Mouse (Mus musculus): ENCODE data around the gene Zc3h15. TPM values are rescaled to one million over a fixed set of nuclear protein-coding genes. Genes with fewer than 3 reads are reported as not detected.

Zc3h15 gene
- total RNA-seq (2018; cell fraction: chromatin; rRNA removed), result 100 to 1,000 TPM in 6 of 26 experiments, 10 to 100 TPM in 20; 58.3 to 135 (median 86.7) TPM
- total RNA-seq (2018; cell fraction: cytosol; rRNA removed), result 10 to 100 TPM; 54.9 to 88.6 (median 66.0) TPM
- 10 to 100 TPM; 43.9 to 98.5 (median 66.4) TPM for total RNA-seq (2018; cell fraction: nucleus; rRNA removed)
- polyA plus RNA-seq (2018), result 48.3 to 68.3 TPM (median 61.9 TPM) in 3 replicates

DNA sequence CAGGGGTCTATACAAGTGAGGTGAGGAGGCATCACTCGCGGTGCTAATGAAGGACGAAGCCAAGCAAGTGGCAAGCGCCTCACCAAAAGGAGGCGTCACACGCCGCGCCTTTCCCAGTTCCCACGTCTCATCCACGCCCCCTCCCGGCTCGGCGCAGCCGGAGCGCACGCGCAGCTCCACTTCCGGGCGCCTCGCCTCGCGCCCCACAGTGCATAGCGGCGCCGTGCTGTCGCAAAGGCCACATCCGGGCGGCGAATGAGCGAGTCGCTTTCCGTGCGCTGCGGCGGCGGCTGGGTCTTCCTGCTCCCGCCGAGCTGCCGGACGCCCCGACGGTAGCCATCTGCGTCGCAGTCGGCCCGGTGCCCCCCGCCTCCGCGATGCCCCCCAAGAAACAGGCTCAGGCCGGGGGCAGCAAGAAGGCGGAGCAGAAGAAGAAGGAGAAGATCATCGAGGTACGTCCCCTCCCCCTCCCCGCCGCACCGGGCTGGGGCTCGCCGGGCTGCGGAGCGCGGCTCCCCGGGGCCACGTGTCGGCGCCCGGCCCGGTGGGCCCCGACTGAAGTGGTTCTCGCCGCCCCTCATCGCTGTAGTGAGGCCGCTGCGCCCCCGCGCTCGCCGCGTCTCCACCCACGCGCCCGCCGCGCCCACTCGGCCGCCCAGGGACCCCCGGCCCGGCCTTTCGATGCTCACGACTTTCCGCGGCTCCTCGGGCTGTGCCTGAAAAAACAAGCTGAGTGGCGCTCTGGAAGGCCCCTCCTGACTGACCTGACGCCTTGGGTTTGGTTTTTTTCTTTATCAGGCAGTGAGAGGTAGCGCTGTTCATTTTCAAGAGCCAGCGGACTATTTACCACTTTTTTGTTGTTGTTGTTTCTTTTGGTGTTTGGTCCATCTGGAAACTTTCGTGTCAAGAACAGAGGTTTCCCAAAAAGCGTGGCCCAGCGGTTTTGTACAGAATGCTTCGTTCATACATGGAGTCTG lies at the start of gene Zc3h15:
Gene Zc3h15 (plus strand): TSS at position 160 of the 977 bp plus-strand sequence.
- Histone ChIP-seq H3K27ac (no peak within 1 kb of the TSS; the same call in 1 of the 2 replicates), H3K4me3 (ENCODE audit: inconsistent target) (peak within 1 kb of the TSS; percentile 66), H3K36me3 (ENCODE audit: inconsistent target) (no peaks in the 10 kb centered on the region), H3K79me2 (ENCODE audit: inconsistent target) (peaks cover 49% of the 10 kb centered on the region)
- WGBS (ENCODE audit: missing documents), result under 1% methylated on average over 91 of the region's 100 CpGs

DNA sequence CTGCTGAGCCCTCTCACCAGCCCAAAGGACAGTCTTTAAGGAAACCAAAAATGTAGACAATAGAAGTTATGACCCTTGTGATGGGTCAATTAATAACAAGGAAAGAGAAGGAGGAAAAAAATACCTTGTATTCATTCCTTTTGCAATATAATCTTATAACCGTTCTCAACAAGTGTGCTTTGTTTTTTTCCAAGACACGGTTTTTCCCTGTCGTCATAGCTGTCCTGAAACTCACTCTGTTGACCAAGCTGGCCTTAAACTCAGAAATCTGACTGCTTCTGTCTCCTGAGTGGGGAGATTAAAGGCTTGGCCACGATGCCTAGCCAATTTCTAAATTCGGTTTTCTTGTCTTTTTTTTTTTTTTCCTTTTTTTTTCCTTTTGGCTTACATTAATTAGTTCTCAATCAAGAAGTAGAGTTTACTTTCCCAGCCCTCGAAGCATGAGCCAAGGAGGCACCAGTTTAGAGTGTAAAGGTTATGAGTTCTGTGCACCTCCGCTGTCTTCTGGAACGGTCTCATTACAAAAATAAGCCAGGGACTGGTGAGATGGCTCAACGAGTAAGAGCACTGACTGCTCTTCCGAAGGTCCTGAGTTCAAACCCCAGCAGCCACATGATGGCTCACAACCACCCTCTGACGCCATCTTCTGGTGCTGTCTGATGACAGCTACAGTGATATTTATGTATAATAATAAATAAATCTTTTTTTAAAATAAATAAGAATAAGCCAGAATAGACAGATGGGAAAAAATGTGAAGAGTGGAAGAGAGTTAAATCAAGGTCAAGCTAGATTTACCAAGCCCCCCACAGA lies 23.5 kb upstream of the Zc3h15 start:
- Histone ChIP-seq H3K27ac (no peak overlapping the region), H3K79me2 (ENCODE audit: inconsistent target) (no peaks in the 10 kb centered on the region), H3K4me3 (ENCODE audit: inconsistent target) (no peak overlapping the region), H3K36me3 (ENCODE audit: inconsistent target) (no peaks in the 10 kb centered on the region)
- 93% methylated on average over 10 of the region's 11 CpGs for WGBS (ENCODE audit: missing documents)

DNA sequence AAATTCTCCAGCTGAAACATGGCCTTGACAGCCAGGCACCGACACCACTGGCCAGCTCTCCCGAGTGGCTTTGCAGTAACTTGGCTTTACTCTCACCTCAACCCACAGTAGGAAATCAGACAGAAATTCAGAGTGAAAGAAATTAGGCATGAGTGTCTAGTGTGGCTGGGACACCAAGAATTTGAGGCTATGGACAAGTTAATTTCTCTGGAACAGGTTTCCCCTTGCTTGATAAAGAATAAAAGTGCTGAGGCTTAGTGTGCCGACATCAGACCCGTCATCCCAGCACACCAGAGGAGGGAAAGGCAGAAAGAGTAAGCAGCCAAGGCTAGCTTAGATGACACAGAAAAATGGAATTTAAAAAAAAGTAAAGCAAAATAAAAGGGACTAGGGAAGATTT lies 22.7 kb upstream of the Zc3h15 start:
- no peaks in the 10 kb centered on the region for H3K36me3 ChIP-seq (ENCODE audit: inconsistent target)
- H3K79me2 ChIP-seq (ENCODE audit: inconsistent target), result no peaks in the 10 kb centered on the region
- 84% methylated on average over 4 of the region's 4 CpGs for WGBS (ENCODE audit: missing documents)
- H3K27ac ChIP-seq, result no peak overlapping the region
- H3K4me3 ChIP-seq (ENCODE audit: inconsistent target), result no peak overlapping the region

DNA sequence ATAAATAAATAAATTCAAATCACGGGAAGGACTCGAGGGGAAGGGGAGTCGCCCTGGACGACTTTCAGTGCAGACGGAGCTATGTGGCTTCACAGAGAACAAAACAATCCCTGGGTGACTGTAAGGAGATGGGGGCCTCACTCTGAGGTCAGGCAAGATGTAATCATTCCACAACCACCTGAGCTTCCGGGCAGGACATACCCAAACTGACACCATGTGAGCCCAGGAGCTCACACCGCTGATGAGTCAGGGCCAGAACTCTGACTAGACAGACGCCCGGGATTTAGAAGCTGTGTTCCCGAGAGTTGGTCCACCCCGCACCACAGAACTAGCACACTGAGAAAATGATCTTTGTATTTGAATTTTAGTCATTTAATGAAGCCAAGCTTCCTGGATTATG lies 21.4 kb upstream of the Zc3h15 start:
- no peaks in the 10 kb centered on the region for H3K79me2 ChIP-seq (ENCODE audit: inconsistent target)
- 48% methylated on average over 11 of the region's 11 CpGs for WGBS (ENCODE audit: missing documents)
- H3K27ac ChIP-seq, result no peak overlapping the region
- H3K4me3 ChIP-seq (ENCODE audit: inconsistent target), result no peak overlapping the region
- no peaks in the 10 kb centered on the region for H3K36me3 ChIP-seq (ENCODE audit: inconsistent target)

DNA sequence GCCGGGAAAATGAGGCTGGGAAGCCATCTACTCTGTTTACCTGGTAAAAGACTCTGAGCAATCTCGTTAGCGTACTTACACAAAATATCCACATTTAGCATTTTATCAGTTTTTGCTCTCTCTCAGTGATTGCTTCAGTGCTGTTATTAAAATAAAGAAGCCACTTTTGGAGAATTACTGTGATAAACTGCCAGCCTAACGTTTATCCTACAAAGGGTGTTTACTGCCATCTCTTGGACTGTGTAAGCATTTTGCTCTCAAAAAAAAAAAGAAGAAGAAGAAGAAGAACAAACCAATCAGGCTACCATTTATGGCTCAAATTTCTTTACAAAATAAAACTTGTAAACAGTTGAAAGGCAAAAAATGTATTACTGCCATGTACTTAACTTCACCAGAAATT lies 20.2 kb upstream of the Zc3h15 start:
- Histone ChIP-seq H3K4me3 (ENCODE audit: inconsistent target) (no peak overlapping the region), H3K79me2 (ENCODE audit: inconsistent target) (no peaks in the 10 kb centered on the region), H3K36me3 (ENCODE audit: inconsistent target) (no peaks in the 10 kb centered on the region), H3K27ac (no peak overlapping the region)
- WGBS (ENCODE audit: missing documents), result 66% methylated on average over 4 of the region's 4 CpGs

DNA sequence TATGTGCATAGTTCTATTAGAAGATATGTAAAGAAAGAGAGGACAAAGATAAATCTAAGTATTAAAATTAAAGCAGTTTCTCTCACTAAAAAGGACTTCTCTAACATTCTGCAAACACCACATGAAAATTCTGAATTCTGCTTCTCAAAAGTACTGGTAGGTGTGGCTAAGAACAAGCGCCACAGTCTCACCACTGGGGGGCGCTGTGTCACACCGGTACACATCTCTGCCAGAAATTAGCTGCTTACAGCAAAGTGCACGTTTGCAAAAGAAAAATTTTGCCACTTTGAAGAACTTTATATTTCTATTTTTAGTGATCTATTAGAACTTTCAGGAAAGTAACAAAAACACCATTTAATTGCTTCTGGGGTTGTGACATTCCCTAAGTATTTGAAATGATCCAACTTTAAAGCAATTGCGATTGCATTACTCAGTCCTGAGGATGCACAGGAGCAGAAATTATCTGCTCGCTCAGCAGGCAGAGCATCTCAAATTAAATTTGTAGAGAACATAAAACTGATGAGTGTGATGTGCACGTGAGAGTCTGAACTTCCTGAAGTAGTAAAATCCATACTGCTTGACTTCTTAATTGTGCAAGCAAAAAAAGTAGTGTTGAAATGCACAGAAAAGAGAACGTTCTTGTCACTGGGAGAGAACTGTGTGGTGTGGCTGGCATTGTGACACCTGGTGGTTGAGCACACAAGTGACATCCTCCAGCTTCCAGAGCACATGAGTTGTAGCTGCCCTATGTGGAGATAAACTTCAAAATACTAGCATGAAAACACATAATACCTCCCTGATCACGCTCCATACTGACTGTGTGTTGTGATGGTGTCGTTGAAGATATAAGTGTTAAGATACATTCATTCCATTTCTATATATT lies 18.8 kb upstream of the Zc3h15 start:
- no peaks in the 10 kb centered on the region for H3K36me3 ChIP-seq (ENCODE audit: inconsistent target)
- H3K27ac ChIP-seq, result no peak overlapping the region
- no peaks in the 10 kb centered on the region for H3K79me2 ChIP-seq (ENCODE audit: inconsistent target)
- 30% methylated on average over 10 of the region's 10 CpGs for WGBS (ENCODE audit: missing documents)
- no peak overlapping the region for H3K4me3 ChIP-seq (ENCODE audit: inconsistent target)

DNA sequence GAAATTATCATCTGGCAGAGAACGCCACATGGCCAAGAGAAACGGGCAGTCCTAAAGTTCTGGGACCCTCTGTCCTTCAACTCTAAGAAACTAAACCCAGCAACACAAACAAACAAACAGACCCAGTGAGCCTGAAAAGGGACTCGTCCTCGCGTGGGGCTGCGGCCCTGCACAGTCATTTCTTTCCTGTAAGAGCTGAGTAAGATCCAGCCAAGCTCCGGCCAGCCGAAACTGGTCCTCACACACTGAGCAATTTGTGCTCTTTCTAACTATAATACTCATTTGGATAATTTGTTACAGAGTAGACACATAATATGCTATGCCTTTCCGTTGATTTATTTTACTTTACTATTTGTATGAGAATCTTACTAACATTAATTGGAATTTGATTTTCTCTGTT lies 17.4 kb upstream of the Zc3h15 start:
- H3K79me2 ChIP-seq (ENCODE audit: inconsistent target), result no peaks in the 10 kb centered on the region
- WGBS (ENCODE audit: missing documents), result 96% methylated on average over 7 of the region's 9 CpGs
- H3K27ac ChIP-seq, result no peak overlapping the region
- H3K4me3 ChIP-seq (ENCODE audit: inconsistent target), result no peak overlapping the region
- H3K36me3 ChIP-seq (ENCODE audit: inconsistent target), result no peaks in the 10 kb centered on the region

DNA sequence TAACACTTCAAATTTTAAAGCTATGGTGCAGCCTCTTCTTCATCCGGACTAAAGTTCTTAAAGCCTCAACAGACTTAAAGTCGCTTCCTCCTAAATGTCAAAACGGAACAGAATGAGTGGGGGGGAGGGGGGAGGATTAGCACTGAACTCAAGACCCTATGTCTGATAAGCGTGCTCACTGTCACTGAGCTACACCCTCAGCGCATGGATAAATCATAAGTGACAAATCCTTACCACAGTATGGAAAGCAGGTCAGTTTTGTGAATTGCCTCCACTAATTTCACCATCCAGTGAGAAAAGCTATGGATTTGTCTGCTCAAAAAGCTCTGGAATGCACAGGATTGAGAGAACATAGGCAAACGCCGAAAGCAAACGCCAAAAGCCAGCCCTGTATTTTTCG lies 16.7 kb upstream of the Zc3h15 start:
- no peak overlapping the region for H3K4me3 ChIP-seq (ENCODE audit: inconsistent target)
- H3K27ac ChIP-seq, result no peak overlapping the region
- H3K36me3 ChIP-seq (ENCODE audit: inconsistent target), result no peaks in the 10 kb centered on the region
- WGBS (ENCODE audit: missing documents), result 58% methylated on average over 9 of the region's 9 CpGs
- no peaks in the 10 kb centered on the region for H3K79me2 ChIP-seq (ENCODE audit: inconsistent target)

DNA sequence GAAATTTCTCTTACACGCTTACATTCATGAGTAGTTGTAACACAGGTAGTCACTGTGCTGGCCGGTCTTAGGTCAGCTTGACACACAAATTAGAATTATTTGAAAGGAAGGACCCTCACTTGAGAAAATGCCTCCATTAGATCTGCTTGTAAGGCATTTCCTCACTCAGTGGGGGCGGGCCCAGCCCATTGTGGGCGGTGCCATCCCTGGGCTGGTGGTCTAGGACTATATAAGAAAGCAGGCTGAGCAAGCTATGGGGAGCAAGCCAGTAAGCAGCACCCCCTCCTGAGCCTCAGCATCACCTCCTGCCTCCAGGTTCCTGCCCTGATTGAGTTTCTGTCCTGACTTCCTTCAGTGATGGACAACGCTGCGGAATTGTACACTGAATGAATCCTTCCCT lies 16.3 kb upstream of the Zc3h15 start:
- no peaks in the 10 kb centered on the region for H3K36me3 ChIP-seq (ENCODE audit: inconsistent target)
- no peak overlapping the region for H3K4me3 ChIP-seq (ENCODE audit: inconsistent target)
- H3K27ac ChIP-seq, result no peak overlapping the region
- 93% methylated on average over 6 of the region's 6 CpGs for WGBS (ENCODE audit: missing documents)
- H3K79me2 ChIP-seq (ENCODE audit: inconsistent target), result no peaks in the 10 kb centered on the region

DNA sequence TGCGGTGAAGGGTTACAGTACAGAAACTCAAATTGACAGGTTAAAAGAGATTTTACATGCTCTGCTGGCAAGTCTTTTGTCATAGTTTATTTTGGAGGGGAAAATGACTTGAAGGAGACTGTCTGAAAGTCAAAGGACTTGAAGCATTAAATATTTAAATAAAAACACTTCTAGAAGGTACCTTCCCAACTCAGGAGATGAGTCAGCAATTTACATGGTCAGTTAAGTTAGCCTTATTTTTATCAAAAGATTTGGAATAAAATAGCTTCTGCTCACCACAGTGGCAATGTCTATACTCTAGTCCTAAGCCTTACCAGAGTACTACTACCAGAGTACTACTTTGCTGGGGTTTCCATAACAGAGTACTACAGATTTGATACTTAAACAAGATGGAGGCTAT lies 2.2 kb upstream of the Zc3h15 start:
- no peaks in the 10 kb centered on the region for H3K36me3 ChIP-seq (ENCODE audit: inconsistent target)
- WGBS (ENCODE audit: missing documents), result 96% methylated on average over 1 of the region's 1 CpGs
- H3K27ac ChIP-seq, result no peak overlapping the region
- peaks cover 23% of the 10 kb centered on the region for H3K79me2 ChIP-seq (ENCODE audit: inconsistent target)
- no peak overlapping the region for H3K4me3 ChIP-seq (ENCODE audit: inconsistent target)

DNA sequence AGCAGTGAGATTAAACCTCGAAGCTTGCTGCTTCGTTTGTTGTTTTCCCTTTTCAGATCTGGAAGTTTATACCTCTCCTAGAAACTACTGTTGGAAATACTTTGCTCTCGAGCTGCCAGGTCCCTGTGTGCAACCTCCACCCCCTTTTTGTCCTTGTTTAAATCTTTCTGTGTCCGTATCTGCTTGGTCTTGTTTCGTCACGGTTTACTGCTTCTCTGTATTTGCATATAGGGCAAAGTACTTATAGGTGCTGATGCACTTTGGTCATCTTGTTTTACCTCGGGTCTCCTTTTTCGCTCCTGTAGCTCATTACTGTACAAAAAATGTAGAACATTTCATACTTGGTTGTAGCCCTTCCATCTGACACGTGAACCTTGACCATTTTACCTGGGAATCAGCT lies 4.7 kb downstream of the Zc3h15 start:
- Histone ChIP-seq H3K4me3 (ENCODE audit: inconsistent target) (no peak overlapping the region), H3K36me3 (ENCODE audit: inconsistent target) (no peaks in the 10 kb centered on the region), H3K27ac (no peak overlapping the region), H3K79me2 (ENCODE audit: inconsistent target) (peaks cover 93% of the 10 kb centered on the region)
- 88% methylated on average over 8 of the region's 9 CpGs for WGBS (ENCODE audit: missing documents)

DNA sequence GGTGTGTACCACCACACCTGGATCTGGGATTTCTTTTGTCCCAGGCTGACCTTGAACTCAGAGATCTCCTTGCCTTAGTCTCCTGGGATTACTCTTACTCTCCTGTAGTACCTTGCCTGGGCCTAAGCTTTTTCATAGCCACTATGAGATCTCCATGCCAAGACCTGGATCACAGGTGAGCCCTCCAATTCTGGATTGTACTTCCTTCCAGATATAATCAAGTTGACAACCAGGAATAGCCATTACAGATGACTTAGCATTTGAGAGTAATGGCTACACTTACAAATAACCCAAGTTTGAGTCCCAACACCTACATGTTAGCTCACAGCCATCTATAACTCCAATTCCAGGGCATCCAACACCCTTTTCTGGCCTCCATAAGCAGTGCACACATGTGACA lies 8.4 kb downstream of the Zc3h15 start:
- no peak overlapping the region for H3K4me3 ChIP-seq (ENCODE audit: inconsistent target)
- peaks cover 8% of the 10 kb centered on the region; the same call in 1 of the 2 replicates for H3K36me3 ChIP-seq (ENCODE audit: inconsistent target)
- H3K27ac ChIP-seq, result no peak overlapping the region
- peaks cover 99% of the 10 kb centered on the region for H3K79me2 ChIP-seq (ENCODE audit: inconsistent target)

DNA sequence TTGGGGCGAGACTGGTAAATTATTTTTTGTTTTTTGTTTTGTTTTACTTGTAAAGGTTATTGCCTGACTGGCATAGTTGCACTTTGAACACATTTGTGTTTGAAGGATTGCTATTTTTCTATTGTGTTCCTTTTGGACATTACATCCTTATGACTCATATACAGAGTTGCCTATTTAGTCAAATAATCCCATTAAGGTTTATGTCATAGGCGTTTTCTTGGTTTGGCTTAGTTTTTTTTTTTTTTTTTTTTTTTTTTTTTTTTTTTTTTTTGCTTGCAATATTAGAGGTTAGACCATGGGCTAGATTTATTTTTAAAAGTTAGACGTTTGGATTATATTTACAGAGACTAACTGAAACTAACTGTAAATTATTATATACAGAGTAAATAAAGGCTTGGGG lies 15.0 kb downstream of the Zc3h15 start:
- Histone ChIP-seq H3K27ac (no peak overlapping the region), H3K4me3 (ENCODE audit: inconsistent target) (no peak overlapping the region), H3K36me3 (ENCODE audit: inconsistent target) (peaks cover 39% of the 10 kb centered on the region), H3K79me2 (ENCODE audit: inconsistent target) (peaks cover 37% of the 10 kb centered on the region)
- 83% methylated on average over 3 of the region's 3 CpGs for WGBS (ENCODE audit: missing documents)

DNA sequence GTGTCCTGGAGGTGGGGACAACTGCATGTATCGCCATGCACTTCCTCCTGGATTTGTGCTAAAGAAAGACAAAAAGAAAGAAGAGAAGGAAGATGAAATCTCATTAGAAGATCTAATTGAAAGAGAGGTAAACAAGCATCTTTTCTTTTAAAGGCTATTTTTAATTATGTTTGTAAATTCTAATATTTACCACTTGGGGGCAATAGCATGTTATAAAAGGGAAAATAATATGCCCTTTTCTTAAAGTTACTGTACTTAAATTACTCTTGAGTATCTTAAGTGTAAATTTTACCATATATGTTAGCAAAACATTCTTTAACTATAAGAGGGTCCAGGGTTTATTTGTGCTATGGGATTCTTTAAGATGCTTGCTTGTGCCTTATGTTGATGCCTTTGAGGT lies 15.9 kb downstream of the Zc3h15 start:
- peaks cover 39% of the 10 kb centered on the region for H3K36me3 ChIP-seq (ENCODE audit: inconsistent target)
- H3K27ac ChIP-seq, result no peak overlapping the region
- no peak overlapping the region for H3K4me3 ChIP-seq (ENCODE audit: inconsistent target)
- peaks cover 29% of the 10 kb centered on the region for H3K79me2 ChIP-seq (ENCODE audit: inconsistent target)
- 83% methylated on average over 1 of the region's 1 CpGs for WGBS (ENCODE audit: missing documents)
